Mouse (Mus musculus) monocyte, adult 2 months (primary cell): ENCODE results near the gene Ackr3.

Experiments
- DNase-seq, 2 experiments: peaks; one replicate each; pipeline ENCODE4 v3.0.0; 2022; ENCODE audit warnings: low spot score in 2 of 2, low read depth in 1 of 2

The Ackr3 gene

GRCm38 (mm10) chr1:90251156-90251555 lies 47.4 kb downstream of the Ackr3 start:
- DNase-seq: no peak

- no peak for DNase-seq
Observed at GRCm38 (mm10) chr1:90253465-90253864, 49.7 kb downstream of the Ackr3 start.

- DNase-seq: no peak
Observed at GRCm38 (mm10) chr1:90258253-90258887, 54.6 kb downstream of the Ackr3 start.

- no peak for DNase-seq
Observed at GRCm38 (mm10) chr1:90260704-90261581, 57.2 kb downstream of the Ackr3 start.

- no peak for DNase-seq
Observed at GRCm38 (mm10) chr1:90262380-90262779, 58.6 kb downstream of the Ackr3 start.
